Mouse (Mus musculus): Measurements from ENCODE around the gene Efna4. TPM values are rescaled to one million over a fixed set of nuclear protein-coding genes. Genes with fewer than 3 reads are reported as not detected.

Efna4 gene
- total RNA-seq, 2 experiments from 2014 or later: 0.21 TPM; not detected in 1

- Histone ChIP-seq H3K27ac (no peak overlapping the region; the same call in 1 of the 2 replicates), H3K4me3 (no peak overlapping the region)
- no peak for DNase-seq (ENCODE audit: extremely low spot score in 1 of 2, low spot score in 2 of 2)
- intact Hi-C loops (cut with DNase I): no loop called here
- TF ChIP-seq CTCF (IDR thresholded peaks at IDR 0.05): no peak
Observed at GRCm38 (mm10) chr3:89379388-89380131, 41.7 kb upstream of the Efna4 start.

DNA sequence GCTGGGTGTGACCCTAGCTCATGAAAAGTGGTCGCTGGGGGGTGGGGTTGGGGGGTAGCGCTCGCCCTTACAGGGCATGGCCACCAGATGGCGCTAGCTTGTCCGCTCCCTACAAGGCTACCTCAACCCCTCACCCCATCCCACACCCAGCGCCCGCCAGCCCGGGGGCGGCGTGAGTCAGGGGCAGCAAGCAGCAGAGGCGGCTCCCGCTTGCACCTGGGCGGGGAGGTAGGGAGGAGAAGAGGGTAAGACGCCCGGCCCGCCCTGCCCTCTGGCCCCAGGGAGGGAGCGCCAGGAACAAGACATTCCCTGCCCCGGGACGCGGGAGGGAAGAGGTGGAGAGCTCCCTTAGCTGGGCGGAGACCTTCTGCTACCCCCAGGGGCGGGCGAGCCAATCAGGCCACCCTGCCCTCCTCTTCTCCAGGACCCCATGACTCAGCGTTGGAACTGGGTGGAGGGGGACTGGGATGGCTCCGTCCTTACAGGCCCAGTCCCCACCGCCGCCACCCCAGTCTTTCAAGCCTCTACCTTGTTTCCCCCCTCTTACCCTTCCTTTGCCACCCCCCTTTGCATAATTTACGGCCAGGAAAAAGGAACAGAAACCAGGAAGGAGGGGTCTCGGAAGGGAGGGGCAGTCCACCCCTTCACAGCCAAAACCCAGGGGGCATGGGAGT lies 40.7 kb upstream of the Efna4 start:
- peak; percentile 99 for TF ChIP-seq CTCF (IDR thresholded peaks at IDR 0.05)
- Histone ChIP-seq H3K27ac (peak overlapping the region; percentile 93), H3K4me3 (peak overlapping the region; percentile 72)
- DNase-seq (ENCODE audit: extremely low spot score in 1 of 2, low spot score in 2 of 2): peak; percentile 75 to 76
- intact Hi-C loops (cut with DNase I): no loop called here

- intact Hi-C loops (cut with DNase I): no loop called here
- H3K4me3 ChIP-seq: no peak overlapping the region
- TF ChIP-seq CTCF (IDR thresholded peaks at IDR 0.05): no peak
- DNase-seq (ENCODE audit: extremely low spot score in 1 of 2, low spot score in 2 of 2): no peak
- peak overlapping the region; percentile 93; the same call in 1 of the 2 replicates for H3K27ac ChIP-seq
Observed at GRCm38 (mm10) chr3:89377831-89378230, 40.0 kb upstream of the Efna4 start.

- no peak for DNase-seq (ENCODE audit: extremely low spot score in 1 of 2, low spot score in 2 of 2)
- no peak for TF ChIP-seq CTCF (IDR thresholded peaks at IDR 0.05)
- intact Hi-C loops (cut with DNase I): no loop called here
- H3K27ac ChIP-seq: no peak overlapping the region
- H3K4me3 ChIP-seq: no peak overlapping the region
Observed at GRCm38 (mm10) chr3:89373581-89374231, 35.9 kb upstream of the Efna4 start.

DNA sequence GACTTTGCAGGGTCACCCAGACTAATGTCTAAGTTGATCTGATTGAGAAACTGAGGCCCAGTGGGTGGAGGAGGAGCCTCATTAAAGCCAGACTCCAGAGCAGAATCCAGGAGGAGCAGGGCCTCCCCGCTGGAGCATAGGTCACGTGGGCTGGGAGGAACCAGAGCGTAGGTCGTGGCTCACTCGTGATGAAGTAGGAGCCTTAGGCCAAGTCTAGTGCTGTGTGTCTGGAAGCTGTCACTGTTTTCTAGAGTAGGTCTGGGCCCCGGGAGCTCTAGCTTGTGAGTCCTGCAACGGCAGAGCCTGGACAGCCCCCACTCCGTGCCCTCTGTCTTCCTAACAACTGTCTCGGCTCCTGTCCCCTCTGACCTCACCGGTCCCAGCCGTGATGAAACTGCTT lies 29.5 kb upstream of the Efna4 start:
- no peak overlapping the region for H3K27ac ChIP-seq
- no peak for DNase-seq (ENCODE audit: extremely low spot score in 1 of 2, low spot score in 2 of 2)
- intact Hi-C loops (cut with DNase I): no loop called here
- TF ChIP-seq CTCF (IDR thresholded peaks at IDR 0.05): no peak
- H3K4me3 ChIP-seq: no peak overlapping the region

GRCm38 (mm10) chr3:89365486-89366414 lies 27.9 kb upstream of the Efna4 start:
- TF ChIP-seq CTCF (IDR thresholded peaks at IDR 0.05): no peak
- intact Hi-C loops (cut with DNase I): no loop called here
- Histone ChIP-seq H3K27ac (no peak overlapping the region), H3K4me3 (no peak overlapping the region)
- no peak for DNase-seq (ENCODE audit: extremely low spot score in 1 of 2, low spot score in 2 of 2)

DNA sequence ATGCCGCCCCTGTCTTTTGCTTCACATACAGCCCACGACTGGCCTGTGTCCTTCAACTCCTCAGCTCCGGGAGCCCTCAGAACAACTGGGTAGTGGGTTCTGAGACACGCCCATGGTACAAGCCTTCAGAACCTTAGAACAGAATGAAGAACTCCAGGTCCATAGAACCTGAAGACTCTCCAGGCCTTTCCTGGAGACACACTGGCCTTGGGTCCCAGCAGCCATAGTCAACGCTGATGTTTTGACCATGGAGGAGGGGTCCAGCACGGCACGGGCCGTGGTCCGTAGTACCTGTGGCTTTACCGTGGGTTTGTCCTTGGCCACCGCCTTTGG lies 27.3 kb upstream of the Efna4 start, which contains the start of gene Dcst1:
TSS of gene Dcst1 (minus strand) at position 101 of the 333 bp plus-strand sequence.
- no peak within 1 kb of the TSS for H3K27ac ChIP-seq
- no peak for DNase-seq (ENCODE audit: extremely low spot score in 1 of 2, low spot score in 2 of 2)
- intact Hi-C loops (cut with DNase I): no loop called here
- no peak within 1 kb of the TSS for H3K4me3 ChIP-seq
- no peak for TF ChIP-seq CTCF (IDR thresholded peaks at IDR 0.05)

DNA sequence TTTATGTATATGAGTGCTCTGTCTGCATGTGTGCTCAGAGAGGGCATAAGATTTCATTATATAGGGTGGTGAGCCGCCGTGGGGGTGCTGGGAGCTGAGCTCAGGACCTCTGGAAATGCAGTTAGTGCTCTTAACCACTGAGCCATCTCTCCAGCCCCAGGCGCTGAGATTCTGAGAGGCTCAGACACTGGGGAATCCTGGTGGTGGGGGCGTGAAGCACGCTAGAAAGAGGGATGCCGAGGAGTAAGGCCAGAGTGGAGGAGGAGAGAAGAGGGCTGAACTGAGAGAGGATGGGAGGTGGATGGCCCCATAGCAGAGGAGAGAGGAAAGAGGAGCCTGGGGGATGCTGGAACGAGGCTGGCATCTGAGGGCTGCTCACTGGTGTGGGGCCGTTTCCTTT lies 26.8 kb upstream of the Efna4 start:
- intact Hi-C loops (cut with DNase I): no loop called here
- Histone ChIP-seq H3K27ac (no peak overlapping the region), H3K4me3 (no peak overlapping the region)
- no peak for TF ChIP-seq CTCF (IDR thresholded peaks at IDR 0.05)
- no peak for DNase-seq (ENCODE audit: extremely low spot score in 1 of 2, low spot score in 2 of 2)

- no peak for DNase-seq (ENCODE audit: extremely low spot score in 1 of 2, low spot score in 2 of 2)
- intact Hi-C loops (cut with DNase I): no loop called here
- TF ChIP-seq CTCF (IDR thresholded peaks at IDR 0.05): no peak
- H3K4me3 ChIP-seq: no peak within 1 kb of the TSS
- no peak within 1 kb of the TSS for H3K27ac ChIP-seq
Observed at GRCm38 (mm10) chr3:89361675-89362074, 23.8 kb upstream of the Efna4 start, which contains the start of gene Dcst2. TSS of gene Dcst2 (plus strand) at chr3:89361975.

DNA sequence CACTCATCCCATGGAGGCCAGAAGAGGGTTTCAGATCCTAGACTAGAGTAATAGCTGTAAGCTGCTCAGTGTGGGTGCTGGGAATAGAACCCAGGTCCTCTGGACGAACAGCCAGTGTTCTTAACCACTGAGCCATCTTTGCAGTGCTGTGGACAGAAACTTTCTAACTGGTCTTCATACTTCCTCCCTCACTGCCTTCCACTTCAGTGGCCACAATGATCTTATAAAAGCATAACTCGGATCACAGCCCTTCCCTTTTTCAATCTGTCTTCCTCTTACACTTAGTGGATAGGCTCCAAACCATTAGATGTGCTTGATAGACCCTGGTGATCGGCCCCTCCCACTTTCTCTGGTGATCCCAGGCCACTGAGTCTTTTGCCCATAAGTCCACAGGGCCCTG lies 22.4 kb upstream of the Efna4 start:
- intact Hi-C loops (cut with DNase I): no loop called here
- no peak overlapping the region for H3K4me3 ChIP-seq
- DNase-seq (ENCODE audit: extremely low spot score in 1 of 2, low spot score in 2 of 2): no peak
- H3K27ac ChIP-seq: no peak overlapping the region
- TF ChIP-seq CTCF (IDR thresholded peaks at IDR 0.05): no peak

- H3K27ac ChIP-seq: no peak overlapping the region
- TF ChIP-seq CTCF (IDR thresholded peaks at IDR 0.05): no peak
- intact Hi-C loops (cut with DNase I): no loop called here
- DNase-seq (ENCODE audit: extremely low spot score in 1 of 2, low spot score in 2 of 2): no peak
- H3K4me3 ChIP-seq: no peak overlapping the region
Observed at GRCm38 (mm10) chr3:89359630-89360029, 21.8 kb upstream of the Efna4 start.
